Mouse (Mus musculus) liver, embryonic 11.5 days (tissue): ENCODE results near the gene Lipn. TPM values are rescaled to one million over a fixed set of nuclear protein-coding genes. Genes with fewer than 3 reads are reported as not detected.

ENCODE experiments used
- ATAC-seq: fragments of 200-750 bp; cut with Nextera tagmentation; replicated peaks from 2 replicates; pipeline ENCODE4 v1.8.0; 2017; ENCODE audit warnings: moderate number of reproducible peaks, mild to moderate bottlenecking, moderate TSS enrichment, moderate library complexity; ENCODE audit not compliant: low FRiP score
- DNase-seq: peaks from one replicate; pipeline ENCODE4 v3.0.0-alpha.2; 2017; ENCODE audit warnings: low spot score
- H3K27ac ChIP-seq: fragments of 300-500 bp; sonication (generic); 2 replicates; pipeline ENCODE4 v1.5.1; 2014; ENCODE audit warnings: mild to moderate bottlenecking, low read depth, low read length, control low read depth
- H3K27me3 ChIP-seq: fragments of 300-500 bp; sonication (generic); replicated peaks from 2 replicates; pipeline ENCODE4 v1.6.1; 2014; ENCODE audit warnings: low read length, mixed read lengths; ENCODE audit not compliant: control insufficient read depth, insufficient read depth
- H3K36me3 ChIP-seq: fragments of 300-500 bp; sonication (generic); 2 replicates; pipeline ENCODE4 v1.6.1; 2014; ENCODE audit warnings: mild to moderate bottlenecking, low read length, moderate library complexity, mixed read lengths; ENCODE audit not compliant: control insufficient read depth, insufficient read depth
- H3K4me1 ChIP-seq: fragments of 300-500 bp; sonication (generic); replicated peaks from 2 replicates; pipeline ENCODE4 v1.6.1; 2014; ENCODE audit warnings: low read length, mixed read lengths; ENCODE audit not compliant: control insufficient read depth, insufficient read depth
- H3K4me2 ChIP-seq: fragments of 300-500 bp; sonication (generic); 2 replicates; pipeline ENCODE4 v1.6.1; 2014; ENCODE audit warnings: mild to moderate bottlenecking, control low read depth, moderate library complexity
- H3K4me3 ChIP-seq: fragments of 300-500 bp; sonication (generic); 2 replicates; pipeline ENCODE4 v1.5.1; 2014; ENCODE audit warnings: low read depth, low read length, control low read depth
- H3K9ac ChIP-seq: fragments of 300-500 bp; sonication (generic); 2 replicates; pipeline ENCODE4 v1.6.1; 2014; ENCODE audit warnings: low read depth, low read length, control low read depth
- H3K9me3 ChIP-seq: fragments of 300-500 bp; sonication (generic); 2 replicates; pipeline ENCODE4 v1.6.1; 2016; ENCODE audit warnings: low read length, inconsistent platforms, mixed read lengths; ENCODE audit not compliant: control insufficient read depth
- WGBS: fragments of 180-500 bp; shearing (Covaris S2); extraction: QIAGEN DNeasy Blood & Tissue Kit; methylation state at CpG from one replicate; pipeline ENCODE4 v1.1.7; 2014; 5-methylcytosine and 5-hydroxymethylcytosine counted together
- microRNA-seq: library from miRNA; unstranded; fragments of <30 nt; microRNA quantifications from one replicate; pipeline ENCODE4, GENCODE M21; 2017; ENCODE audit warnings: borderline number of aligned reads
- polyA plus RNA-seq: library from polyadenylated mRNA; unstranded; fragments of >200 nt; fragmentation: Nextera tagmentation; extraction: Ambion mirVana; gene quantifications from 2 replicates; pipeline ENCODE4 v1.2.1, GENCODE M21; 2014

Lipn gene
- polyA plus RNA-seq, 1 experiment from 2014 or later: not detected

DNA sequence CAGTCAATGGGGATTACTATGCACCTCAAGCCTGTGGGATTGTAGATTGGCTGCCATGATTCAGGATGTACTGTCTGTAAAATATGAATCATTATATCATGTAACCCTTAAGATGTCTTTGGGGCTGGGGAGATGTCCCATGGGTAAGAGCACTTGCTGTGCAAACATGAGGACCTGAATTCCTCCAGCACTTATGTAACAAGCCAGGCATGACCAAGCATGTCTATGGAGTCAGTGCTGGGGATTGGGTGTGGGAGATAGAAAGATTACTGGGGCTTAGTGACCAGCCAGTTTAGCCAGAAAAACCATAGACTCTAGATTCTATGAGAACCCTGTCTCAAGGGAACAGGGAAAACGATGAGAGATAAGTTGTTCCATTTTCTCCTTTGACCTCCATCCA is 51.9 kb downstream of the Lipn start:
- ATAC-seq: no peak
- 81% methylated on average over 1 of the region's 1 CpGs for WGBS

GRCm38 (mm10) chr19:34119653-34120052 is 52.5 kb downstream of the Lipn start:
- Histone ChIP-seq H3K27ac (no peak overlapping the region), H3K36me3 (no peaks in the 10 kb centered on the region), H3K9ac (no peak overlapping the region), H3K4me3 (no peak overlapping the region), H3K9me3 (no peaks in the 10 kb centered on the region), H3K4me2 (no peak overlapping the region), H3K4me1 (no peaks in the 10 kb centered on the region), H3K27me3 (no peaks in the 10 kb centered on the region)
- 67% methylated on average over 4 of the region's 4 CpGs for WGBS
- DNase-seq (no peak), ATAC-seq (no peak)

More for the DNA sequence above, 51.9 kb downstream of the Lipn start:
- Histone ChIP-seq H3K27ac (no peak overlapping the region), H3K27me3 (no peaks in the 10 kb centered on the region), H3K9me3 (no peaks in the 10 kb centered on the region), H3K4me3 (no peak overlapping the region), H3K36me3 (no peaks in the 10 kb centered on the region), H3K4me2 (no peak overlapping the region), H3K9ac (no peak overlapping the region), H3K4me1 (no peaks in the 10 kb centered on the region)
- no peak for DNase-seq

DNA sequence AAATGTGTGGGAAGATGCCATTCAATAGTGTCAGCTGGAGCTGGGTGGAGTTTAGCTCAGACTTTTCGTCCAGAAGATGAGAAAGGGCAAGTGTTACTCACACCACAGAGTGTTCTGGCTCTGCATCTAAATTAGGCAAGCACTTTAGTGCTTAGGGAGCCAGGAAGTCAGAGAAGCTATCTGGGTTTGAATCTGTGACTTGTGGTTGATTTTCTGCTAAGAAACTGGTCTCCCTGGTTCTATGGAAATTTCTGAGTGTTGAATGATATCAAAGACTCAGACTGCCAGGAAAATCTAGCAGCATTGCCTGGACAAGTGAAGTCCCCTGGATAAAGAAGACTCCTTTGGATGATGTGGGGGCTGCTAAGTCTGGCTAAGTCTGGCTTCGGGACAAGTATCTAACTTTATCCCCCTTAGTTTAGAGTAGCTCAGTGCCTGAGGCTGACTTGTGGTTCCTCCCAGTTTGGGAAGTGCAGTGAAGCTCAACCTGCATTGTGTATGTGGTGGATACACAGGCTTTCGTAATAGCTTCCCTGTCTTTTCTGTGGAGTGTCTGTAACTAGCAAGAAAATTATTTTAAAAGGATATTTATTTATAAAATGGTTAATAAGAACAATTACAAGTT is 53.1 kb downstream of the Lipn start:
- 49% methylated on average over 3 of the region's 3 CpGs for WGBS
- no peaks in the 10 kb centered on the region for H3K4me1 ChIP-seq

More for the DNA sequence above, 53.1 kb downstream of the Lipn start:
- Histone ChIP-seq H3K9me3 (no peaks in the 10 kb centered on the region), H3K9ac (no peak overlapping the region), H3K27ac (no peak overlapping the region), H3K4me3 (no peak overlapping the region), H3K36me3 (no peaks in the 10 kb centered on the region), H3K4me2 (no peak overlapping the region), H3K27me3 (no peaks in the 10 kb centered on the region)
- DNase-seq (no peak), ATAC-seq (no peak)

Small RNAs within 50 kb of the gene (microRNA-seq; reads per million reads assigned to microRNA genes)
- gene Gm23334: not detected

Other genes starting within 250 kb of the Lipn start
- not detected in 2 replicates for gene Lipf, start 106.2 kb upstream of the Lipn start, polyA plus RNA-seq
- gene Lipk, start 59.1 kb upstream of the Lipn start, polyA plus RNA-seq: not detected in 2 replicates
- not detected in 2 replicates for gene Lipm, start 33.6 kb downstream of the Lipn start, polyA plus RNA-seq
- gene Ankrd22, start 98.7 kb downstream of the Lipn start, polyA plus RNA-seq: not detected in 2 replicates
- gene Stambpl1, start 124.9 kb downstream of the Lipn start, polyA plus RNA-seq: 4.9 and 5.7 TPM in 2 replicates
- 44.3 and 68.2 TPM in 2 replicates for gene Acta2, start 188.2 kb downstream of the Lipn start, polyA plus RNA-seq
- 1.2 and 1.6 TPM in 2 replicates for gene Fas, start 223.3 kb downstream of the Lipn start, polyA plus RNA-seq